Mouse (Mus musculus): ENCODE measurements around the gene Rmnd5b.
"Not testable (repeated sequence)": the region's sequence is repeated elsewhere in the genome, so short reads cannot be mapped to it uniquely, and the experiment has no call there.

Rmnd5b gene

DNA sequence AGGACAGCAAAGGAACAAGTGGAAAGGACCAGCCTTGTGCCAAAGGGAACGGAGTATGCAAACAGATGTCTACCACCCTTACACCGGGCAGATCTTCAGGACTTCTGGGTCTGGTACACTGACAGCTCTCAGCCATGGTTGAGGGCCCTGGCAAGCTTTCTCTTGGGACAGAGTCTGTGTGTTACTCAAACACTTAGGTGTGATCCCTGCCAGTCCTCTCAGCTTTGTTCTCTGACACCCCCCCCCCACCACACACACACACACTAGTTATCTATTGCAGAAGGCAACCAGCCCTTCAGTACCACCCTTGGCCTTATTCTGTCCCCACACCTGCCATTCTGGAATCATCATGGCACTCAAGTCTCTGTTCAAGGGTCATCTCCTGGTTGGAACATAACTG lies 13.9 kb downstream of the Rmnd5b start:
- DNase-seq (ENCODE audit: low read depth, low spot score): no peak

DNA sequence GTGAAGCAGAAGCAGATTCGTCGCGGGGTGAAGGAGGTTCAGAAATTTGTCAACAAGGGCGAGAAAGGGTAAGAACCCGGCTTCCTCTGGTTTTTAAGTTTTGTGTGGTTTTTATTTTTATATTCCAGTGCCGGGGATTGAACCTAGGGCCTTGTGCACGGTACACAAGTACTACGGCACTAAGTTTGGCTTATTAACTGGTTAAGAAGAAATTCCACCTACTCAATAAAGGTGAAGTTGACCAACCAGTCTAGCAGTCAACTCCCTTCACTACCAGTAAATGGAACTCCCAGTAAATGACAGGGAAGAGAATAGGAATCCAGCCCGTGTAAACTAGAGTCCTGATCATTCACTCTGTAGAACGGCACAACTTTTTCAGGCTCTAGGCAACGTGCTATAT lies 15.6 kb downstream of the Rmnd5b start:
- no peak for DNase-seq (ENCODE audit: low read depth, low spot score)

DNA sequence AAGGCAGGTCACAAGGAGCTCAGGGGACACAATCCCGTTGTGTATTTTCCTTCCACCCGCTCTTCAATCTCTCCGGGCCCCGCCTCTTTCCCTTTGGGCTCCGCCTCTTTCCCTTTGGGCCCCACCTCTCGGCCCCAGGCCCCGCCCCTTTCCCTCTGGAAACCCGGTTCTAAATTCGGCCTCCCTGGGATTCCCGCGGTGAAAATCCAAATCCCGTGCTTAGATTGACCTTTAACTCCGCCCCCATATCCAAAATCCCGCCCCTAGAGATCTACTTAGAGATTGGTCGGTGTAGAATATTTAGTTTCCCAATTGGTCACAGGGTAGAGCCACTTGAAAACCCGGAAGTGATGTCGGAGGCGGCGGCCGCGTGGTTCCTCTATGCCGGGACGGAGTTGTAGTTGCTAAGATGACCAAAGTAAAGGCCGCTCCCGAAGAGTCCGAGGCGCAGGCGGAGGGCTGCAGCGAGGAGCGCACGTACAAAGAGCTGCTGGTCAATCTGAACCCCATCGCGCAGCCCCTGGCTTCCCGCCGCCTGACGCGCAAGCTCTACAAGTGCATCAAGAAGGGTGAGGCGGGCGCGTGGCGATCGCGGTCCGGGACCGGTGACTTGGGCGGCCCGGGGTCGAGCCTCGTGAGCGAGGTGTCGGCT lies 16.2 kb downstream of the Rmnd5b start, which contains the start of gene Nhp2:
TSS of gene Nhp2 (plus strand) at position 327 of the 652 bp plus-strand sequence.
- peak; percentile 93 for DNase-seq (ENCODE audit: low read depth, low spot score)

DNA sequence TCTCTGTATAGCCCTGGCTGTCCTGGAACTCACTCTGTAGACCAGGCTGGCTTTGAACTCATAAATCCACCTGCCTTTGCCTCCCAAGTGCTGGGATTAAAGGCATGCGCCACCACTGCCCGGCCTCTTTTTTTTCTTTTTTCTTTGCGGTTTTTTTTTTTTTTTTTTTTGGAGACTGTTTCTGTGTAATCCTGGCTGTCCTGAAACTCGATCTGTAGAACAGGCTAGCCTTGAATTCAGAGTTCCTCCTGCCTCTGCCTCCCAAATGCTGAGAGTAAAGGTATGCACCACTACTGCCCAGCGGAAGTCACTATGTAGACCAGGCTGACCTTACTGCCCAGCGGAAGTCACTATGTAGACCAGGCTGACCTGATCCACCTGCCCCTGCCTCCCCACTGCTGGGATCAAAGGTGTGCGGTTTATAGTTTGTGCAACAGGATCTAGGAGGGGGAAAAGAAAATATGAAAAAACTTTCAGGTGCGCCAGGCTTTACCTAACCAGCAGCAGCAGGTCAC lies 16.7 kb downstream of the Rmnd5b start:
- no peak for DNase-seq (ENCODE audit: low read depth, low spot score)

DNA sequence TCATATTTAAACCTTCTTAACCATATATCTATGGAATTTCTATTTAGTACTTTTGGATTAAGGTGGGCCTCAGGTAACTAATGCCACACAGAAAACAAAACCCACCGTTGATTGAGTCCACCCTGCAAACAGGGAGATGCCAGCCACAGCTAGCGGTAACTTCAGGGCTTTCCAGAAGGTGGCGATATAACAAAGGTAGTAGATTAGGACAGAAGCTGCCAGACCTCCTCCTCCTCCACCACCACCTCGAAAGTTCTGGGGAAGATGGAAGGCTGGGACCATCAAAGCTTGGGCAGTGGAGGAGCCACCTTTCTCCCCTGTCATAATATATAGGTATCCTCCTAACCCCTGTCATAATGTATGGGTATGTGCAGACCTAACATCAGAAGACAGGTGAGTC lies 18.0 kb downstream of the Rmnd5b start:
- peak; percentile 76 for DNase-seq (ENCODE audit: low read depth, low spot score)

DNA sequence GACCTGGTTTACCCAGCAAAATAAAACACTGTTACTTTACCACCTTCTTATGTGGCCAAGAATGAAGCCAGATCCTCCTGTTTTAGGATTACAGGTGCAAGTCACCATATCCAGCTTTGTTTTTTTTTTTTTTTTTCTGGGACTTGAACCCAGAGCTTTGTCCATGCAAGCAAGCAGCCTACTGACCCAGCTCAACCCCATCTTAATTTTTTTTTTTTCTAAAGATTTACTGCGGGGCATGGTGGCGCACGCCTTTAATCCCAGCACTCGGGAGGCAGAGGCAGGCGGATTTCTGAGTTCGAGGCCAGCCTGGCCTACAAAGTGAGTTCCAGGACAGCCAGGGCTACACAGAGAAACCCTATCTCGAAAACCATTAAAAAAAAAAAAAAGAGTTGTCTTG lies 19.6 kb downstream of the Rmnd5b start:
- not testable (repeated sequence) for DNase-seq (ENCODE audit: low read depth, low spot score)

DNA sequence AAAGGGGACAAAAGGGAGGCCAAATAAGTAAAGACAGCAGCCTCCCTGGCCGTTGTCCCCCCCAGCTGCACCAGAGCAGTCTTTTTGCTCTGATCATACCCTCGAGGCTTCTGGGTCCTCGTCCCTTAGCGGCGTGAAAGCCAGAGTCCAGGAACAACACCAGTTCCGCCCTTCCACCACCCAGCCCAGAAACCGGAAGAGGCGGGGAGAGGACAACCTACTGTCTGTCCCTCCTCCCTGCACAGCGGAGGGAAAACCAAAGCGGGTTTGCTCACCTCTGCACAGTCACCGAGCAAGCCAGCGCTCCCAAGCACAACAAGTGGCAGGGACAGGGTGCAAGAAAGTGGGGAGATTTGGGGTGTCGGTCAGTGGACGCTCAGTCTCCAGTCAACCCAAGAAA lies 20.1 kb downstream of the Rmnd5b start:
- peak; percentile 79 for DNase-seq (ENCODE audit: low read depth, low spot score)

DNA sequence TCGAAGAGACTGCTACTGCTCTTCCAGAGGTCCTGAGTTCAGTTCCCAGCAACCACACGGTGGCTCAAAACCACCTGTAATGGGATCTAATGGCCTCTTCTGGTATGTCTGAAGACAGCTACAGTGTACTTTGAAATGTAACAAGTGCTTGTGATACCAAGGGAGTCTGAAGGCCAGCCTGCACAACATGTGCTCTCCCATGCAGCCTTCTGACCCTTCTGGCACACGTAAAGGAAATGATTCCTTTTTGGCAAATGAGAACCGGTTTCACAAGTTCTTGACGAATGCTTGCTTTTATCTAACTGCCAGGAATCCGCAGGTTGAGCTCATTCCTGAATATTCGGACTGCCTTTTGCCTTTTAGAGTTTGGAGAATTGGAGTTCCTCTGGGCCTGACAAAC lies 20.6 kb downstream of the Rmnd5b start:
- DNase-seq (ENCODE audit: low read depth, low spot score): no peak

DNA sequence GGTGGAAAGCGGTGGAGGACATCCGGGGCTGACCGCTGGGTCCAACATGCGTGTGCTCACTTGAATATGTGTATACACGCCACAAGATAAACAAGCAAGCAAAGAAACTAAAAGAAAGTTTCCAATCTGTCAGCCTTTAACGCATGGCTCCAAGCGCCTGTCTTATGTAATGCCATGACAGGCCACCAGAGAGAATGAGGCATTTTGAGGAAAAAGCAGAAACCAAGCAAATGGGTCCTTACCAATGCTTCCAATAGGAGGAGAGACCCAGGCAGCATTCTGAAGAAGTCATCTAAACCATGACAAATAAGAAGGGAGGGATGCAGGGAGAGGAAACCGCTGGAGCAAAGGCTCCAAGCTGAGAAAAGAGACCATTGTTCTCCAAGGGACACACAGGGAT lies 21.4 kb downstream of the Rmnd5b start:
- DNase-seq (ENCODE audit: low read depth, low spot score): no peak

DNA sequence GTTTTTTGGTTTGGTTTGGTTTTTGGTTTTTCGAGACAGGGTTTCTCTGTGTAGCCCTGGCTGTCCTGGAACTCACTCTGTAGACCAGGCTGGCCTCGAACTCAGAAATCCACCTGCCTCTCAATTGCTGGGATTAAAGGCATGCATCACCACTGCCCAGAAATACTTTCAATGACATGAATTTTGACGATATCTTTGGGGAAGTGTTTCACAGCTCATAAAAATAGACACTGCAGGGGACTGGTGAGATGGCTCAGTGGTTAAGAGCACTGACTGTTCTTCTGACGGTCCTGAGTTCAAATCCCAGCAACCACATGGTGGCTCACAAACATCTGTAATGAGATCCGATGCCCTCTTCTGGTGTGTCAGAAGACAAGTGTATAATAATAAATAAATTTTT lies 25.8 kb downstream of the Rmnd5b start:
- DNase-seq (ENCODE audit: low read depth, low spot score): not testable (repeated sequence)

DNA sequence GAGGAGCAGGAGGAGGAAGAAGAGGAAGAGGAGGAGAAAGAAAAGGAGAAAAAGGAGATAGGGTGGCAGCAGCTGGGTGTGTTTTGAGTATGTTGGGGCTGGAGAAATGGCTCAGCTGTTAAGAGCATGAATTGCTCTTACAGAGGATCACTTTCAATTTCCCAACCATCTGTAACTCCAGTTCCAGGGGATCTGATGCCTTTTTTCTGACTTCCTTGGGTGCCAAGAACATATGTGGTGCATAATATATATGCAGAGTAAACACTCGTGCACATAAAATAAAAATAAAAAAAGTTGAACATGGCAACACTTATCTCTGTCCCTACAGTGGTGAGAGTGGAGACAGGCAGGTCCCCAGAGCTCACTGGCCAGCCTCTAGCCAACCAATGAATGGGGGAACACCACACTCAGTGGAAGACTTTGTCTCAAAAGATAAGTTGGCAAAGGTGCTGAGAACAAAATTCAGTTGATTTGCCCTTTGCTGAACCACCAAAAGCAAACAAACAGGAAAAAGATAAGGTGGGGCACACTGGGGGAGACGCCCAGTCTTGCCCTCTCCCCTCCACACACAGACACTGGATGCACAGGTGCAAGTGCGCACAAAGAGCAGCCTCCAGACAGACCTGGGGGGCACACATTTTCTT lies 26.3 kb downstream of the Rmnd5b start:
- no peak for DNase-seq (ENCODE audit: low read depth, low spot score)

DNA sequence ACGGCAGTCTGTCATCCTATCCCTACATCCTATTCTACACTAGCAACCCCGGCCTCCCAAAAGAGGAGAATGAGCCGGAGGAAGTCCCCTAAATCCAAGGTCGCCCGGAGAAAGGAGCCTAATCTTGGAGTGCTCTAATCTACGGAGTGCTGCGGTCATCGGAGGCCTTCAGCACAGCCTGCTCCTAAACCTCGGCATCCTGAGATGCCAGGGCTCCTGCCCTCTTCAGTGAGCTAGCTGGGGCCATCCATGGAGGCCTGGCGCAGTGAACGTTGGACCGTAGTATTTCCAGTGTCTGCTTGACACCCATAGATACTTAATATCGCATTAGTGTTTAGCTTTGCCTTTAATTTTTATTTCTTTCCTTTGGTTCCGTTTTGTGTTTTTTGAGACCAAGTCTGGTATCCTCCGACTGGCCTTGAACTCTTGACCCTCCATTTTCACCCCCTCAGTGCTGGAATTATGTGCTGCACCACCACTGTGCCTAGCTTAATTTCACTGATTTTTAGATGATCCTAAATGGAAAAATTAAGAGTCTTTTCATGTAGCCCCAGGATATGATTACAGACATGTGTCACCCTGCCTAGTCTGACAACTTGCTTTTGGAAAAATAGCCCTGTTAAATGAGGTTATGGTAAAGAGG lies 28.5 kb downstream of the Rmnd5b start:
- DNase-seq (ENCODE audit: low read depth, low spot score): no peak

DNA sequence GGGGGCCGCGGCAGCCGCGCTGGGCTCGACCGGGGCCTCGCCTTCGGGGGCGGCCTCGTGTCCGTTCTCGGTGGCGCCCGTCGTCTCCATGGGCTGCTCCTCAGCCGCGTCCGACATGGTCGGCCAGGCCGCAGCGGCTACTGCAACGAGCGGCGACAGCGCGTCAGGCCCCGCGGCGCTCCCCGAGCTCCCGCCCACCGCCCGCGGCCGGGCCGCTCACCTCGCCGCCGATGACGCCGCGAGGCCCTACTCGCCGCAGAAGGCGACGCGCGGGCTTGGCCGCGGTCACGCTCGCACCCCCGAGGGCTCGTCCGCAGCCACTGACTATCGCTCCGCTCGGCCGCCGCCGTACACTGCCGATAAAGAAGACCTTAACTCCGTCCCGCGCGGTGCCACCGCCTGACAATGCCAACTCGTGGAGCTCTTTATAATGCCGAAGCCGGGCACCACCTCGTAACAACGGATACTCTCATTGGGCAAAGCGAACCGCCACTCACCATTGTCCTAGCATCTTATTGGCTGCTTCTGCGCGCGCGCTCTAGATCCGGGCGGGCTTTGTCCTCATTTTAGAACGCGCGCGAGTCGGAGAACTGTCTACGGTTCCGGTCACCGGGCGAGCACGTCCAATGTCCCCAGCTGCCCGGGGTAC lies 29.1 kb downstream of the Rmnd5b start, which contains the start of gene Hnrnpab:
TSS of gene Hnrnpab (minus strand) at position 401 of the 649 bp plus-strand sequence.
- peak; percentile 97 for DNase-seq (ENCODE audit: low read depth, low spot score)

DNA sequence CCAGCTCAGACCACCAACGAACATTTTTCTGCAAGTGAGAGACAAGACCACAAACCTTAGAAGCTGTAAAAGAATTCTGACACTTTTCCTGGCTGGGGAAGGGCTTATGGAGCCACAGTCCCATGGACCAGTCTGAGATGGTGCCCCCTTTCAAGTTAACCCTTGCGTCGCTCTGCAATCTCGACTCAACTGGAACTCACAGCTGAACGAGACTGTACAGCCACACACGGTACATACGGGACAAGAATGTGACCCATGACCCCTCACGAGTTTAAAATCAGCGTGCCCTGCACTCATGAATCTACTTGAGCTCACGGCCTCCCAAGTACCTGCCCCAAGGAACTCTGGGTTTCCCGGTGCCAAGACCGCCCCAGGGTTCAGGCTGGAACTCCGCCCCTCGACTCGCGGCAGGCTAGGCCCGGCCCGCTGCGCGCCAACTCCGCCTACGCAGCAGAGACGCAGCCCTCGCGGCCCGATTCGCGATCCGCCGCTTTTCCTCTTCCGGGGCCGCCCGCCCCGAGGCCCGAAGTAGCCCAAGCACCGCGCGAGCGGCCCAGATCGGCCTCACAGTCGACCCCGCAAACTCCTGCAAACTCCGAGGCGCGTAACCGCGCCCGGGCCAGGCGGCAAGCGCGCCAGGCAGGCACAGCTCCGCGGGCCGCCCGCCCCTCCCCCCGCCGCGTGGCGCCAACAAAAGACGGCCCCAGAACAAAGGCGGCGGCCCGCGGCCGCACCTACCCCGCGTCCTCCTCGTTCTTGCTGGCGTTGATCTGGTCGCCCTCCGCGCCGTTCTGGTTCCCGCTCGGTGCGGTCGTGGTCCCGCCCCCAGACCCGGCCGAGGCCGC lies 29.9 kb downstream of the Rmnd5b start:
- DNase-seq (ENCODE audit: low read depth, low spot score): peak; percentile 92

DNA sequence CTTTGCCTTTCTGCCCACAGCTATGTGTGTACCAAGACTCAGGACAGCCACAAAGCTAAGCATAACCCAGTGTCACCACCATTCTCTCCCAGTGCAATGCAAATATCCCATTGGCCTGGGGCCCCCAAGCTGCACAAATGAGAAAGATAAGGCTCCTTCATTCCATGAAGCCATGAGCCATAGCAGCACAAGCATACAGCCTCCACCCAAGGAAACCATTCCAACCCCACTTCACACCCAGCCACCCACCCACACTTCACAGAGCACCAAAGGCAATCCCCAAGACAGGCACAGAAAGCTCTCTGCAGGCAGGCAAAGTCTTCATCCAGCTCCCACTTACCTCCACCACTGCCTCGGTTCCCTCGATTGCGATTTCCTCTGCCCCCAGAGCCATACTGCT lies 33.4 kb downstream of the Rmnd5b start:
- DNase-seq (ENCODE audit: low read depth, low spot score): no peak

DNA sequence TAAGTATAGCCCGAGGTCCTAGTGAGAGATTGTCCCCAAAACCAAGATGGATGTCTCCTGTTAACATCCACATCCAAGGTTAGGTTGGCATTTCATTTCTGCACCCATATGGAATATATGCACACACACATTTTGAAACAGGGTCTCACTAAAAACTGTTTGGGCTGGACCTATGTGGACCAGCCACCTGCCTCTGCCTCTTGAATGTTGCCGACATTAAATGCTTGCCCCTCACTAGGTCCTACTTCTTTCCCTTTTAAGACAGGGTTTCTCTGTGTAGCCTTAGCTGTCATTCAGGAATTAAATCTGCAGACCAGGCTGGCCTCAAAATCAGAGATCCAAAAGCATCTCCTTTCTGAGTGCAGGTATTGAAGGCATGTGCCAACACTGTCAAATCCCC lies 38.1 kb downstream of the Rmnd5b start:
- no peak for DNase-seq (ENCODE audit: low read depth, low spot score)

DNA sequence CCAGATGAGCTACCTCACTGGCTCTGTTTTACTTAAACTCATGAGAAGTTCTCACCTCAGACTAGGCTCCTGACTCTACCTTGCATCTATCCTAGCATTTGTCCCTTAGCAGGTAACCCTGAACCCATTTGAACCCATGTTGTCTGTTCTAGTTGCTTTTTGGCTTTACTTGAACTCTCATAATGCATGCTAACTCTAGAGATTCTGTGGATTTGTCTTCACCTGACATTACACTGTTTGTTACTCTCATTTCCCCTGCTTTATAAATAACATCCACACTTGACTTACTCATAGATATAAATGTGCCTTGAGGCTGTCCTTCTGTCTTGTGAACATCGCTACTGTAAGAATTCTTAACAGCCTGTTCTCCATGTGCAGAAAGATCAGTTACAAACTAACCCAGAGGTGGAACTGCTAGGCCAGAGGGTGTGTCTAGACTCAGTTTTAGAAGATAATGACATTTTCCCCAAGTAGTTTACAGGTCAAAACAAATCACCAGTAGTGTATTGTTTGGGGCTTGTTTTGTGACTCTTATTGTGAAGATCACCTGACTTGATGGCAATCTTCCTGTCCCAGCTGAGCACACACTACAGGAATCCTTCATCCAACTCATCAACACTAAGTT lies 40.1 kb downstream of the Rmnd5b start:
- no peak for DNase-seq (ENCODE audit: low read depth, low spot score)

DNA sequence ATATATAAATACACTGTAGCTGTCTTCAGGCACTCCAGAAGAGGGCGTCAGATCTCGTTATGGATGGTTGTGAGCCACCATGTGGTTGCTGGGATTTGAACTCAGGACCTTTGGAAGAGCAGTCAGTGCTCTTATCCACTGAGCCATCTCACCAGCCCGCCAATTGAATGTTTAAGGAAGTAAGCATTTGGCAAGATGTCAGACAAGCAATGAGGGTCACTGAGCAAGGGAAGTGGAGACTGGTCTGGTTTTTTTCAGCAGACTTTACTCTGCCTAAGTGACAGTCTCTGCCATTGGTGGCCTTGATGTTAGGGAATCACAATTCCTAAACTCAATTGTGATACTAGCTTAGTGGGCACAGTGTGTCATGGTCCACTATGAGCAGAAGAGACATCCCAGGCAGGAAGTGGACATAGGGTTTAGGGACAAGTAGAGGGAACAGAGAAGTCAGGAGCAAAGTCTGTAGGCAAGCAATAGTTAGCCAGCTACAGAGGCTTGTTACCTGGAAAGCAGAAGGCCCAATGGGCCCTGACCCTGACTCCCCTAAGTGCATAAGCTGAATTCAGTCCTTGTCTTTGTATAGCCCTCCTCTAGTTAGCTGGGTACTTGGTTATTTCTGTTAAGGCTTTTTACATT lies 40.9 kb downstream of the Rmnd5b start:
- no peak for DNase-seq (ENCODE audit: low read depth, low spot score)

DNA sequence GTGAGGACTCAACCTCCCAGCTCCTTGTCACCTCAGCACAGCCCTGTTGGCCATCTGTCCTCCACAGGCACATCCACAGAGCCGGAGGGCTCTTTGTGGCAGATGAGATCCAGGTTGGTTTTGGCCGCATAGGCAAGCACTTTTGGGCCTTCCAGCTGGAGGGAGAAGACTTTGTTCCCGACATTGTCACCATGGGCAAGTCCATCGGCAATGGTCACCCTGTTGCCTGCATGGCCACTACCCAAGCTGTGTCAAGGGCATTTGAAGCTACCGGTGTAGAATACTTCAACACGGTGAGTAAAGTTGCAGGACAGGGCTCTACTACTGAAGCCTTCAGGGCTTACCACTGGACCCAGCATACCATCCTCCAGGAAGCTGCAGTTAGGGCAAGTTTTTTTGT lies 41.8 kb downstream of the Rmnd5b start:
- DNase-seq (ENCODE audit: low read depth, low spot score): no peak

DNA sequence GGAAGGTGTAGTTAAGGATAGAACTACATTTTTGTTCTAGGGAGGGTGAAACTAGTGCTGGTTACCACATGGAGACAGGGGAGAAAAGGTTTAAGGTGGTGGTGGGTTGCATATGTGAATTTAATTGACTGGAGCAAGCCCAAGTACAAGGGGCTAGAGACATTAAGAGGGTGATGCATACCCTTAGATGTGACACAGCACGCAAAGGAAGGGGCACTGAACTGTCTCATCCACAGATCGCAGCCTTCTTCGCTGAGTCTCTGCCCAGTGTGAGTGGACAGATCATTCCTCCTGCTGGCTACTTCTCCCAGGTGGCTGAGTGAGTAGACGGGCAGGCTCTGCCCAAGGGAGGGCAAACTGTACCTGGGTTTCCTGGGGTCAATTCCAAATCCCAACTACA lies 42.3 kb downstream of the Rmnd5b start:
- DNase-seq (ENCODE audit: low read depth, low spot score): no peak
